Mouse (Mus musculus) neural tube, embryonic 14.5 days (tissue): ENCODE data around the gene Dolpp1. TPM values are rescaled to one million over a fixed set of nuclear protein-coding genes. Genes with fewer than 3 reads are reported as not detected.

Experiments used
- ATAC-seq: fragments of 200-750 bp; cut with Nextera tagmentation; 2 replicates; pipeline ENCODE4 v1.8.0; 2017; ENCODE audit warnings: low read depth, mild to moderate bottlenecking, moderate TSS enrichment, moderate library complexity
- H3K27ac ChIP-seq: fragments of 300-500 bp; sonication (generic); 2 replicates; pipeline ENCODE4 v1.5.1; 2014; ENCODE audit warnings: low read depth, mild to moderate bottlenecking, control low read depth, low read length, moderate library complexity, mixed read lengths
- H3K27me3 ChIP-seq: fragments of 300-500 bp; sonication (generic); 2 replicates; pipeline ENCODE4 v1.6.1; 2014; ENCODE audit warnings: low read length; ENCODE audit not compliant: control insufficient read depth, insufficient read depth
- H3K36me3 ChIP-seq: fragments of 300-500 bp; sonication (generic); 2 replicates; pipeline ENCODE4 v1.6.1; 2014; ENCODE audit warnings: low read length, mixed read lengths; ENCODE audit not compliant: control insufficient read depth, insufficient read depth
- H3K4me1 ChIP-seq: fragments of 300-500 bp; sonication (generic); 2 replicates; pipeline ENCODE4 v1.6.1; 2014; ENCODE audit warnings: low read length; ENCODE audit not compliant: control insufficient read depth, insufficient read depth
- H3K4me2 ChIP-seq: fragments of 300-500 bp; sonication (generic); 2 replicates; pipeline ENCODE4 v1.6.1; 2014; ENCODE audit warnings: mild to moderate bottlenecking, low read depth, low read length, control low read depth
- H3K4me3 ChIP-seq: fragments of 300-500 bp; sonication (generic); 2 replicates; pipeline ENCODE4 v1.5.1; 2014; ENCODE audit warnings: low read depth, low read length, control low read depth, mixed read lengths
- H3K9ac ChIP-seq: fragments of 300-500 bp; sonication (generic); replicated peaks from 2 replicates; pipeline ENCODE4 v1.6.1; 2014; ENCODE audit warnings: low read depth, mild to moderate bottlenecking, control low read depth, low read length, mixed read lengths
- H3K9me3 ChIP-seq: fragments of 300-500 bp; sonication (generic); 2 replicates; pipeline ENCODE4 v1.6.1; 2016; ENCODE audit warnings: low read length; ENCODE audit not compliant: control insufficient read depth
- WGBS: fragments of 180-500 bp; shearing (Covaris S2); extraction: QIAGEN DNeasy Blood & Tissue Kit; methylation state at CpG from one replicate; pipeline ENCODE4 v1.1.7; 2014; 5-methylcytosine and 5-hydroxymethylcytosine counted together
- polyA plus RNA-seq: library from polyadenylated mRNA; unstranded; fragments of >200 nt; fragmentation: Nextera tagmentation; extraction: Ambion mirVana; gene quantifications from 2 replicates; pipeline ENCODE4 v1.2.1, GENCODE M21; 2014

The Dolpp1 gene
- polyA plus RNA-seq, result 51.5 and 57.7 TPM in 2 replicates

DNA sequence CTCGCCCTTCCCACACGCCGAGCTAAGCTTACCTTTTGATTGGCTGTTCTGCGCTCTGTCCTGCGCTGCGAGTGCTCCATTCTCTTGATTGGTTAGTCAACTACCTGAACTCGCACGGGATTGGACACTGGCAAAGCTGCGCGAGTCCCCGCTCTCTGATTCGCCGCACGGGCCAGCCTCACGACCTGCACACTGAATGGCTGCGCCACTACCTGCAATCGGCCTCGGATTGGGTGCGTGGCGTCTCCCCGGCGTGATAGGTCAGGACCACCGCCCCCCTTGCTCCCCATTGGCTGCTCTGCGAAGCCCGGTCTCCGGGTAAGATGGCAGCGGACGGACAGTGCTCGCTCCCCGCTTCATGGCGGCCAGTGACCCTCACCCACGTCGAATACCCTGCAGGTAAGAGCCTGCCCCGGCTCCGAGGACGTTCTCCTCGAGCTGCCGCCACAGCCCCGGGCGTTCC, at the start of gene Dolpp1:
TSS of gene Dolpp1 (plus strand) at position 141 of the 463 bp plus-strand sequence.
- peak within 1 kb of the TSS; percentile 89 for H3K27ac ChIP-seq
- no peaks in the 10 kb centered on the region for H3K9me3 ChIP-seq
- H3K4me2 ChIP-seq, result peak within 1 kb of the TSS; percentile 87
- peaks cover 13% of the 10 kb centered on the region for H3K4me1 ChIP-seq
- H3K9ac ChIP-seq, result peak within 1 kb of the TSS; percentile 72
- H3K36me3 ChIP-seq, result peaks cover 8% of the 10 kb centered on the region; the same call in 1 of the 2 replicates
- 0% methylated on average over 40 of the region's 40 CpGs for WGBS
- ATAC-seq, result peak; percentile 99
- peak within 1 kb of the TSS; percentile 65 for H3K4me3 ChIP-seq
- H3K27me3 ChIP-seq, result no peaks in the 10 kb centered on the region

GRCm38 (mm10) chr2:30342544-30342943, 49.5 kb upstream of the Dolpp1 start:
- Histone ChIP-seq H3K27me3 (no peaks in the 10 kb centered on the region), H3K4me1 (no peaks in the 10 kb centered on the region), H3K9me3 (no peaks in the 10 kb centered on the region), H3K27ac (no peak overlapping the region), H3K9ac (no peak overlapping the region), H3K4me2 (no peak overlapping the region), H3K36me3 (peaks cover 86% of the 10 kb centered on the region), H3K4me3 (no peak overlapping the region)
- WGBS, result 94% methylated on average over 7 of the region's 7 CpGs
- ATAC-seq, result no peak

DNA sequence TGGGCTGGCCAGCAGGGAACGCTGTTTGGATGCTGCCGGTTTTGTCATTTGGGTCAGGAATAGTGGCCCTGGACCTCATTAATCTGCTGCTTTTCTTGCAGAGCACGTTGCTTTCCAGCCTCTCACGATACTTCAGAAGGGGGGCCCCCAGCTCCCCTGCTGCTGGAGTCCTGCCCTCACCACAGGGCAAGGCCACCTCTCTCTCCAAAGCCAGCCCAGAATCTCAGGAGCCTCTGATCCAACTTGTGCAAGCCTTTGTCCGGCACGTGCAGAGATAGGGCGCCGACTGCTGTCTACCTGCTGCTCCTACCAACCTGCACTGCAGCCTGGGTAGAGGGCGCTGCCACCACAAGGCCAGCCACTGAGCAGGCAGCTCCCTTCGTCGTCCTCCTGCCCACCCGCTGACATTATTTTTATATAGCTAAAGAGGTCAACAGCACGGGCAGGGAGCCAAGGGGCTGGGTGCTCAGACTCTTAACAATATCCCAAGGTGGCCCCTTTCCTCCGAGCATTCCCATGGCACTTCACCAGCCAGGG, 48.4 kb upstream of the Dolpp1 start:
- H3K27ac ChIP-seq, result no peak overlapping the region
- peaks cover 84% of the 10 kb centered on the region for H3K36me3 ChIP-seq
- no peaks in the 10 kb centered on the region for H3K9me3 ChIP-seq
- no peak for ATAC-seq
- no peak overlapping the region for H3K4me3 ChIP-seq
- no peaks in the 10 kb centered on the region for H3K4me1 ChIP-seq
- H3K4me2 ChIP-seq, result no peak overlapping the region
- H3K9ac ChIP-seq, result no peak overlapping the region
- no peaks in the 10 kb centered on the region for H3K27me3 ChIP-seq
- 72% methylated on average over 14 of the region's 14 CpGs for WGBS

DNA sequence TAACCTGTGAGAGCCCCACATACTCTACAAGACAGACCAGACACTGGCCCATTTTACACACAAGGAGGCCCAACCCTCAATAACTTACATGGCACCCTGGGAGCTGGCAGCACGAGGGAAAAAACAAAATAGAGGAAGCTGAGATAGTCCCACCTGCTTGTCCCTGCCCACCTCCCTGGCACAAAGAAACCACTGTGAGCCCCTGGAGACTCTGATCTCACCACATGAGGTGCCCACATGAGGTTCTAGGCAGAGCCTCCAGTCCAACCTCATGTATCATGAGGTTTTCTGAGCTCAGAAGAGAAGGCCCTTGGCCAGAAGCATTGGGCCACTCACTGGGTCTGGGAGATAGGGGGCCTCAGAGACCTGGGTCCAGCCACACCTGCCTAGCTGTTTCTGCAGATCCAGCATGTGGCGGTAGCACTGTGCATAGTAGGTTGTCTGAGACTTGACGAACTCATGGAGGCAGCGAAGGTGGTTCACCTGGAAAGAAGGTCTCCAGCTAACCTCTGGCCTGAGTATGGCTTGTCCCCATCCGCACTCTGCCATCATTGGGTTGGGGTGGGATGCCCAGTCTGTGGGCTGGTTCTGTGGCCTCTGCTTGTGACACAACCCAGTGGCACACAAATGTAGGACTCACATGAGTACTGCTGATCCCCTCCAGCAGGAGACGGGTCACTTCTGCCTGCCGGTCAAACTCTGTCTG, 45.9 kb upstream of the Dolpp1 start:
- Histone ChIP-seq H3K36me3 (peaks cover 85% of the 10 kb centered on the region), H3K27ac (no peak overlapping the region), H3K4me3 (no peak overlapping the region), H3K4me1 (no peaks in the 10 kb centered on the region), H3K27me3 (no peaks in the 10 kb centered on the region), H3K9ac (no peak overlapping the region), H3K4me2 (no peak overlapping the region), H3K9me3 (no peaks in the 10 kb centered on the region)
- 90% methylated on average over 7 of the region's 7 CpGs for WGBS
- ATAC-seq, result no peak

- H3K27ac ChIP-seq, result no peak overlapping the region
- ATAC-seq, result no peak
Observed at GRCm38 (mm10) chr2:30349196-30349595, 42.9 kb upstream of the Dolpp1 start.

DNA sequence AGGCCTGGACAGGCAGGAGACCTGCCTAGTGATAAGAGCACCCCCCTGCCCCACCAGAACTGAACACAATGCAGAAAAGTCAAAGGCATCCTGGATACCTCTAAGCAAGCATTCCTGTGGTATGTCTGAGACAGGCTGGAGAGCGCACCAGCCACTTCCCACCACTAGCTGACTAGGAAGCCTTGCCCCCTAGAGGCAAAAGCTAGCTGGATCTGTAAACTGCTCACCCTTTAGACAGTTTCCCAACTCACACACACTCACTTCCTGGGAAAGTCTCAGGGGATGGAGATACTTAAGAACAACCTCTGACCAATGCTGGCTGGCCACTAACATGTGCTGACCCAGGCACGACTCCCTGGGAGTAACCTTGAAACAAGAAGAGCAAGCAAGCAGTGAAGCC, 40.9 kb upstream of the Dolpp1 start:
- H3K36me3 ChIP-seq, result peaks cover 52% of the 10 kb centered on the region
- H3K4me2 ChIP-seq, result no peak overlapping the region
- ATAC-seq, result no peak
- no peak overlapping the region for H3K27ac ChIP-seq
- no peaks in the 10 kb centered on the region for H3K4me1 ChIP-seq
- H3K27me3 ChIP-seq, result no peaks in the 10 kb centered on the region
- H3K4me3 ChIP-seq, result no peak overlapping the region
- no peaks in the 10 kb centered on the region for H3K9me3 ChIP-seq
- H3K9ac ChIP-seq, result no peak overlapping the region
- 82% methylated on average over 2 of the region's 2 CpGs for WGBS

More at GRCm38 (mm10) chr2:30349196-30349595, 42.9 kb upstream of the Dolpp1 start:
- no peaks in the 10 kb centered on the region for H3K9me3 ChIP-seq
- H3K4me3 ChIP-seq, result no peak overlapping the region
- 92% methylated on average over 6 of the region's 6 CpGs for WGBS
- H3K4me2 ChIP-seq, result no peak overlapping the region
- H3K36me3 ChIP-seq, result peaks cover 70% of the 10 kb centered on the region
- no peaks in the 10 kb centered on the region for H3K27me3 ChIP-seq
- H3K4me1 ChIP-seq, result no peaks in the 10 kb centered on the region
- H3K9ac ChIP-seq, result no peak overlapping the region

DNA sequence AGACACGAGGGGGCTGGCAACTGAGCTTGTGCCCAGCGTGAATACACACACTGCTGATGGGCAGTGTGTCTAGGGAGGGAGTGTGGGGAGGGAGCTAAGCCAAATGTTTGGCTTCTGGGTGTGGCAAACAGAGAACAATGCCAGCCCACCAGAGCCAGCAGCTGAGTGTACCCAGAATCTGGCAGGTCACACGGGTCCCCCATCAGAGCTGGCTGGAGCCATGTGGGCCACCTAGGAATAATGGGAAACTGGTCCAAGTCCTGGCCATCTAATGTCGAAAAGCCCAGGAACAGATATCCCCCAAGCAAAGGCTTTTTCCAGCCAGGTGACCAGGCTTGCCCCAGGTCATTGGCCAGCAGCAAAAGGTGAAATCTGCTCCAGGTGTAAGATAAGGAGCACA, 36.2 kb upstream of the Dolpp1 start:
- H3K4me1 ChIP-seq, result peaks cover 15% of the 10 kb centered on the region
- no peak overlapping the region for H3K9ac ChIP-seq
- H3K4me3 ChIP-seq, result no peak overlapping the region
- no peaks in the 10 kb centered on the region for H3K9me3 ChIP-seq
- ATAC-seq, result no peak
- WGBS, result 68% methylated on average over 4 of the region's 4 CpGs
- no peak overlapping the region for H3K4me2 ChIP-seq
- no peaks in the 10 kb centered on the region for H3K27me3 ChIP-seq
- peaks cover 15% of the 10 kb centered on the region for H3K36me3 ChIP-seq
- H3K27ac ChIP-seq, result no peak overlapping the region

DNA sequence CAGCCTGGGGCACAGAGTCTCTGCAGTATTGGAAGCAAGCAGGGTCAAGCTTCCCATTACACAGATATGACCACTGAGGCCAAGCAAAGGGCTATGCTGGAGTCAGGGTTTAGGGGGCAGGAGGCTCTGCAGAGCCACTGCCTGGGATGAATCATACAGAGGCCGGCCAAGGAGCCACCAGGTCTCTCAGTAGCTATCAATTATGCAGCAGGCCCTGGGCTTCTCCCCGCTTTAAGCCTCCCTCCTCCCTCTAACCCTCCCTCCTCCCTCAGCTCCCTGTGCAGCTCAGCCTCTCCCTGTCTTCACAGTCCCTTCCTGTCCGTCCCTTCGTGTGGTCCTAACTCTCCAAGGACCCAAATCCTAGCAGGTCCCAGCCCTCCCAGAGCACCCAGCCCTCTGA, 35.8 kb upstream of the Dolpp1 start:
- H3K27me3 ChIP-seq, result no peaks in the 10 kb centered on the region
- no peak overlapping the region for H3K27ac ChIP-seq
- no peak overlapping the region for H3K4me2 ChIP-seq
- H3K4me1 ChIP-seq, result peaks cover 15% of the 10 kb centered on the region
- no peak overlapping the region for H3K4me3 ChIP-seq
- H3K9me3 ChIP-seq, result no peaks in the 10 kb centered on the region
- H3K36me3 ChIP-seq, result peaks cover 14% of the 10 kb centered on the region; the same call in 1 of the 2 replicates
- WGBS, result 54% methylated on average over 4 of the region's 4 CpGs
- ATAC-seq, result no peak
- no peak overlapping the region for H3K9ac ChIP-seq

DNA sequence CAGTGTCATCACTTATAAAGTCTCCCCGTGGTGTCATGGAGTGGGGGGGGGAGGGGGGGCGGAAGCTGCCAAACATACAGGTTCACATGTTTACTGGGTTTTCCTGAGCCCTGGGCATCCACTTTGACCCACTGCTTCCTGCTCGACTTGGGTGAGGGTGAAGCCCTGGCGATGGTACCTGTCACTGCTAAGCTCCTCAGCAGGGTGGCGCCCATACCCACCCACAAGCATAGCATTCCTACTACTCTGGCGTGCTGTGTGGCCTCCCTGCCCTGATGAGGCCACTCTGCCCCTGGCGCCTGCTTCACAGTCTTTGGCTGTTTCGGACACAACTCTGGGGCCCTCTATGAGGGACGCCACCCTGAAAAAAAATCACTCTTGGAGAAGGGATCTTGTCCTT, 35.1 kb upstream of the Dolpp1 start:
- Histone ChIP-seq H3K4me3 (no peak overlapping the region), H3K36me3 (peaks cover 14% of the 10 kb centered on the region; the same call in 1 of the 2 replicates), H3K9me3 (no peaks in the 10 kb centered on the region), H3K27ac (no peak overlapping the region), H3K4me2 (no peak overlapping the region), H3K27me3 (no peaks in the 10 kb centered on the region), H3K4me1 (peaks cover 15% of the 10 kb centered on the region), H3K9ac (no peak overlapping the region)
- WGBS, result 72% methylated on average over 9 of the region's 9 CpGs
- no peak for ATAC-seq
